Mouse (Mus musculus) stomach, embryonic 16.5 days (tissue): ENCODE results near the gene Krt4. TPM values are rescaled to one million over a fixed set of nuclear protein-coding genes. Genes with fewer than 3 reads are reported as not detected.
A peak's percentile ranks its signal among the peaks of the same experiment; 100 is the strongest.

Experiments
- ATAC-seq: fragments of 200-750 bp; cut with Nextera tagmentation; 2 replicates; pipeline ENCODE4 v1.8.0; 2017; ENCODE audit warnings: moderate number of reproducible peaks, moderate TSS enrichment; ENCODE audit not compliant: insufficient read depth, low FRiP score
- H3K27ac ChIP-seq: fragments of 300-500 bp; sonication (generic); 2 replicates; pipeline ENCODE4 v1.5.1; 2014; ENCODE audit warnings: low read length
- H3K27me3 ChIP-seq: fragments of 300-500 bp; sonication (generic); 2 replicates; pipeline ENCODE4 v1.6.1; 2014; ENCODE audit warnings: low read length, control low read depth, mixed read lengths; ENCODE audit not compliant: control insufficient read depth, insufficient read depth
- H3K36me3 ChIP-seq: fragments of 300-500 bp; sonication (generic); 2 replicates; pipeline ENCODE4 v1.6.1; 2014; ENCODE audit warnings: low read length; ENCODE audit not compliant: control insufficient read depth, insufficient read depth
- H3K4me1 ChIP-seq: fragments of 300-500 bp; sonication (generic); 2 replicates; pipeline ENCODE4 v1.6.1; 2014; ENCODE audit warnings: low read length, control low read depth, mixed read lengths; ENCODE audit not compliant: control insufficient read depth, insufficient read depth
- H3K4me2 ChIP-seq: fragments of 300-500 bp; sonication (generic); 2 replicates; pipeline ENCODE4 v1.6.1; 2014; ENCODE audit warnings: low read depth, low read length, mixed read lengths
- H3K4me3 ChIP-seq: fragments of 300-500 bp; sonication (generic); replicated peaks from 2 replicates; pipeline ENCODE4 v1.5.1; 2014; ENCODE audit warnings: mild to moderate bottlenecking, low read length
- H3K9ac ChIP-seq: fragments of 300-500 bp; sonication (generic); 2 replicates; pipeline ENCODE4 v1.6.1; 2014; ENCODE audit warnings: low read length
- H3K9me3 ChIP-seq: fragments of 300-500 bp; sonication (generic); replicated peaks from 2 replicates; pipeline ENCODE4 v1.6.1; 2016; ENCODE audit warnings: low read length, control low read depth; ENCODE audit not compliant: control insufficient read depth
- WGBS: fragments of 180-500 bp; shearing (Covaris S2); extraction: QIAGEN DNeasy Blood & Tissue Kit; methylation state at CpG from one replicate; pipeline ENCODE4 v1.1.7; 2014; 5-methylcytosine and 5-hydroxymethylcytosine counted together
- polyA plus RNA-seq: library from polyadenylated mRNA; unstranded; fragments of >200 nt; fragmentation: Nextera tagmentation; extraction: Ambion mirVana; gene quantifications from 2 replicates; pipeline ENCODE4 v1.2.1, GENCODE M21; 2015

The Krt4 gene
- polyA plus RNA-seq, 1 experiment from 2014 or later: 2,205 TPM

DNA sequence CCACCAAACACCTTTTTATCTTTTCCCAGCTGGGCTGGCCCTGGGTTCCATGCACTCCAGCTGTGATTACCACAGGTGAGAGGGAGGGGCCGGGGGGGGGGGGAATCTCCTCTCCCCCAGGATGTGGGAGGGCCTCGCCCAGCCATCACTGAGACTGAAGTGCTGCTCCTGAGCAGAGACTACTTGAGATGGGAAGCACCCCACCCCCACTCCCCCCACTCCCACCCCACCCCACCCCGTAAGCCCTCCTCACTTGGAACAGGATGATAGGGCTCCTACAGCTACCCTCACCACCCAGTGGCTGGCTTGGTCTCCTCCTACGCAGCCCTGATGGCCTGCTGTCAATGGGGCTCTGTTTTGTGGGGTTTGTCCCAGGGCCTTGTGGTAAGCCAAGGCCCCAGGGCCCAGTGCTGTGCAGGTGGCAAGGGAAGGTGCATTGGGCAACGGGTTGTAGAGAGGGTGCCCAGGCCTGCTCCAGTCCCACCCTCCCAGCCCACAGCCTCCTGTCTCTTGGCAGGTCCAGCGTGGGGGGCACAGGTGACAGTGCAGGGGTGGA is 15.8 kb upstream of the Krt4 start, which contains the start of gene Krt79:
TSS of gene Krt79 (minus strand) at position 51 of the 556 bp plus-strand sequence.
- 58% methylated on average over 6 of the region's 6 CpGs for WGBS
- Histone ChIP-seq H3K9me3 (no peaks in the 10 kb centered on the region), H3K27me3 (no peaks in the 10 kb centered on the region), H3K27ac (peak within 1 kb of the TSS; percentile 74; the same call in 1 of the 2 replicates), H3K36me3 (no peaks in the 10 kb centered on the region), H3K4me2 (no peak within 1 kb of the TSS), H3K4me1 (peaks cover 5% of the 10 kb centered on the region; the same call in 1 of the 2 replicates), H3K4me3 (no peak within 1 kb of the TSS), H3K9ac (no peak within 1 kb of the TSS)
- no peak for ATAC-seq

DNA sequence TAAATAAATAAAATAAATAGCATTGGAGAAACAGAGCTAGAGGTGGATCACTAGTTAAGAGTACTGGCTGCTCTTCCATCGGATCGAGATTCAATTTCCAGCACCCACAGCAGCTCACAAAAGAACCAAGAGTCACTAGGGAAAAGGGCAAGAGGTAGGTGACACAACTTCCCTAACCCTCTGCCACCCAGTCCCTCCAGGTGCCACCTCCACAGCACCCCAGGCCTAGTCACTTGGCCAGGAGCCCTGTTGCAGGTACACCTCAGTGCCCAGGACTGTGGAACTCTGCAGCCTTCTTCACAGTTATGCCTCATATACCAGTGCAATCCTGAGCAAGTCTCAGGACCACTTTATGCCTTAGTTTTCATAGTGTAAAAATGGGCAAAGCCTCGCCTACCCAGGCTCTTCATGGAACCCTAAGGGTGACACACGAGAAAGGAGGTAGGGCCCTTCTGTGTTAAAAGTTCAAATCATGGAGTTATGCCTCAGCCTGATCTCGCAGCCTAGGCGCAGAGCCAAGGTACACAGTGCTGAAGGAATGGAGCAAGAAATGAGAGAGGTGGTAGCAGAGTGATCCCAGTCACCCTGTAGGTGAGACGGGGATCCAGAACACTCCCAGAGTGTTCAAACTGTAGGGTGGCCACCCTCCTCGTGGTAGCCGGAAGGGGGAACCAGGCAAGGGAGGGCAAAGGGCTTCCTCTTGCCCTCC is 14.2 kb upstream of the Krt4 start:
- H3K27ac ChIP-seq: peak overlapping the region; percentile 74; the same call in 1 of the 2 replicates
- 75% methylated on average over 9 of the region's 9 CpGs for WGBS
- ATAC-seq: peak; percentile 87; the same call in 1 of the 2 replicates
- no peaks in the 10 kb centered on the region for H3K27me3 ChIP-seq
- no peaks in the 10 kb centered on the region for H3K9me3 ChIP-seq
- H3K9ac ChIP-seq: no peak overlapping the region
- H3K4me3 ChIP-seq: no peak overlapping the region
- no peak overlapping the region for H3K4me2 ChIP-seq
- no peaks in the 10 kb centered on the region for H3K36me3 ChIP-seq
- H3K4me1 ChIP-seq: peaks cover 5% of the 10 kb centered on the region; the same call in 1 of the 2 replicates

DNA sequence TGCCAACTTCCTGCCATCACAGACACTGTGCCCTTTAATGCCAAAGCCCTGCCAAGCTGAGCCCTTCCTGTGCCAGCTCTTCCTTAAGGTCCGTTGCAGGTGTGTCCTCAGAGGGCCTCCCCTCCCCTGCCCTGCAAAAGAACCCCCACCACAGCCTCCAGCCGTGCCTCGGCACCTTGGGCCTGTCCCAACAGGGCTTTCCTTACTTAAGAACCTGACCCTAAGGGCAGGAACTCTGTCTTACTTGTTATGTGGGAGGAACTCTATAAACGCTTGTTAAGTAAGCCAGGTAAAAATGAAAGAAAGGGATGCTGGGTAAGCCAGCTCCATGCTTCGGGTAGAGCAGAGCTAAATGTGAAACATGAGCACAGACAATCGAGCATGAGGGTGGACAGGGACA is 8.5 kb upstream of the Krt4 start:
- Histone ChIP-seq H3K9ac (no peak overlapping the region), H3K9me3 (no peaks in the 10 kb centered on the region), H3K27ac (no peak overlapping the region), H3K4me2 (no peak overlapping the region), H3K4me1 (peaks cover 13% of the 10 kb centered on the region; the same call in 1 of the 2 replicates), H3K36me3 (no peaks in the 10 kb centered on the region), H3K27me3 (0 out of 2 replicates have a peak, but pooled peaks cover 3% of the 10 kb centered on the region), H3K4me3 (no peak overlapping the region)
- 62% methylated on average over 6 of the region's 6 CpGs for WGBS
- ATAC-seq: no peak

DNA sequence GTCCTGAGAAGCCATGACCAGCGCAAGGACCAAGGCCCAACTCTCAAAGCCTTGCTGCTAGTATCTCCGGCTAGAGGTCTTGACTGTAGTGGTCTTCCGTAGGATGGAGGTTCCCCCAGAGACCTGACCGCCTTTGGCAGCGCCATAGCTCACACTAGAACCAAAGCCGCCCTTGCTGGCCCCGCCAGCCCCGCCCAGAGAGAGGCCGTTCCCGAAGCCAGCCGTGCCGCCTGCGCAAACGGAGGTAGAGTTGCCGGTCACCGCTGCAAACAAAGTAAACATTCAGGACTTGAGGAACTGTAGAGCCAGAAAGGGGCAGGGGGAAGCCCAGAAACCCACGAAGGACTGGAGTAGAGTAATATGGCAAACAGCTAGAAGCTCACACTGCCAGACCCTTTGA is 5.1 kb upstream of the Krt4 start:
- H3K27me3 ChIP-seq: 0 out of 2 replicates have a peak, but pooled peaks cover 3% of the 10 kb centered on the region
- no peaks in the 10 kb centered on the region for H3K36me3 ChIP-seq
- 4% methylated on average over 17 of the region's 17 CpGs for WGBS
- peak overlapping the region; percentile 50 for H3K27ac ChIP-seq
- peak overlapping the region; percentile 48 for H3K4me2 ChIP-seq
- H3K9me3 ChIP-seq: no peaks in the 10 kb centered on the region
- peak overlapping the region; percentile 58 for H3K9ac ChIP-seq
- peak; percentile 62; the same call in 1 of the 2 replicates for ATAC-seq
- H3K4me1 ChIP-seq: peaks cover 16% of the 10 kb centered on the region; the same call in 1 of the 2 replicates
- H3K4me3 ChIP-seq: peak overlapping the region; percentile 29

DNA sequence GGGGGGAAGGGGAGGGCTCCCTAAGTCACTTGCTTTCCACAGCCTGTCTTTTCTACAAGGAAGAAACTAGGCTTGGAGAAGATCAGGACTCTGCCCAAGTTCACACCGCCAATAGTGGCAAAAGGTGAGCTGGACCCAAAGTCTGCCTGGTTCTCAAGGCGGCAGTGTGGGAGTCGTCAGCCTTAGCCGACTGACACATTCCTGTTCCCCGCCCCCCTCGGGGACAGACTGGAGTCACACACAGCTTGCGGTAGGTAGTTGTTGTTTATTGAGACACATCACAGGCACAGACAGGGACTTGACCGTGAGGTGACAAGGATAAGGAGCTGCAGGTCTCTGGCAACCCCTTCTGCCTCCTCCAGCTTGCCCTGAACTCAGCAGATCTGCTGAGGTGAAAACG is 4.6 kb upstream of the Krt4 start:
- 22% methylated on average over 9 of the region's 9 CpGs for WGBS
- H3K4me1 ChIP-seq: peaks cover 21% of the 10 kb centered on the region; the same call in 1 of the 2 replicates
- H3K4me3 ChIP-seq: peak overlapping the region; percentile 29
- H3K9ac ChIP-seq: peak overlapping the region; percentile 58
- no peaks in the 10 kb centered on the region for H3K9me3 ChIP-seq
- H3K27ac ChIP-seq: peak overlapping the region; percentile 50
- H3K36me3 ChIP-seq: no peaks in the 10 kb centered on the region
- ATAC-seq: no peak
- 0 out of 2 replicates have a peak, but pooled peaks cover 3% of the 10 kb centered on the region for H3K27me3 ChIP-seq
- H3K4me2 ChIP-seq: peak overlapping the region; percentile 48; the same call in 1 of the 2 replicates

DNA sequence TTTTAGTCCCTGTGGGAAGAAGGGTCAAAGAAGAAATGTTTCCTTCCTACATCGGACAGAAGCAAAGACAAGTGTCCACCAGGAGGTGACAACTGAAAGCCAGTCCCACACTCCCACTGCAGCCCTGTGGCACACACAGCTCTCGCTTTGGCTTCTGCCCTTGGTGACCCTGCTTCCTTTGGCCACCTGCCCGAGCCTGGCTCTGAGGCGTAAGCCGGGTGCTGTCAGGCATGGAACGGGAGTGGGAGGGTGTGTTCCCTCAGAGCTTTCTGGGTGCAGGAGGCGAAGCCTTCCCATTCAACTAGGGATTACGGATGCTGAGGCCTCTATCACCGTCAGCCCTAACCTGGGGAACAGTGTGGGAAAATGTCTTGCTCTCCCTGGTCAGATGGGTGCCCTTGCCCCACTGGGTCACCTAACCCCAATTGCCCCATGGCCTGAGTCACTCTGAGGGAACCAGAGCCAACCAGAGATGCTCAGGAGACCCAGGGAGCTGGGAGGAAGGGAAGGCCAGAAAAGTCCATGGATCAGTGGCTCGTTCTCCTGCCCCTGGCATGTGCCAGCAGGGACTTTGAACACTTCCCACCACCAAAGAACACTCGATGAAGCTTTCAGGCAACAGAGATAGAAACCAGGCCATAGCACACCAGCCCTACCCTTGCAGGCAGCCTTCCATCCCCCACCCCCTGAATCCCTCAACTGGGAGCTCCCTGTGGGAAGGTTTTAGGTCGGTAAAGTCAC is 3.0 kb upstream of the Krt4 start:
- no peak for ATAC-seq
- Histone ChIP-seq H3K9ac (no peak overlapping the region; the same call in 1 of the 2 replicates), H3K4me1 (peaks cover 21% of the 10 kb centered on the region; the same call in 1 of the 2 replicates), H3K36me3 (no peaks in the 10 kb centered on the region), H3K27ac (peak overlapping the region; percentile 46), H3K27me3 (0 out of 2 replicates have a peak, but pooled peaks cover 3% of the 10 kb centered on the region), H3K4me3 (no peak overlapping the region), H3K9me3 (no peaks in the 10 kb centered on the region), H3K4me2 (no peak overlapping the region)
- 60% methylated on average over 12 of the region's 12 CpGs for WGBS

DNA sequence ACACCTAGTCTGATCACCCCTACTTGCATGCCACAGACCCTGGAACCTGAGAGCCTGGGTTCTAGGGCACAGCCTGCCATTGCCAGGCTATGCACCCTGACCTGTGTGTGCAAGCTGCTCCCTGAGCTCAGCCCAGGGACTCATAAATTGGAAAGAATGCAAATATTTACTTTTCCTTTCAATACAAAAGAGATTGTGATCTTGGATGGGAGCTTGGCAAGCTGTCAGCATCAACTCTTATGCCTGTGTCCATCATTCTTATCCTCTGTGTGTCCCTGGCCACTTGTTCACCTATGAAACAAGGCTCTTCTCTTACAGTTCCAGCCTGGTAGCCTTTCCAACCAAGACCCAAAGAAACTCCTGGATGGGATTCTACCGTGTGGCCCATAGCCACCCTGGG is 506 bp upstream of the Krt4 start:
- H3K36me3 ChIP-seq: no peaks in the 10 kb centered on the region
- H3K4me1 ChIP-seq: peaks cover 16% of the 10 kb centered on the region; the same call in 1 of the 2 replicates
- no peak overlapping the region for H3K9ac ChIP-seq
- H3K27ac ChIP-seq: no peak overlapping the region
- no peaks in the 10 kb centered on the region for H3K27me3 ChIP-seq
- no peak overlapping the region for H3K4me3 ChIP-seq
- no peaks in the 10 kb centered on the region for H3K9me3 ChIP-seq
- 69% methylated on average over 1 of the region's 1 CpGs for WGBS
- ATAC-seq: no peak
- H3K4me2 ChIP-seq: no peak overlapping the region

DNA sequence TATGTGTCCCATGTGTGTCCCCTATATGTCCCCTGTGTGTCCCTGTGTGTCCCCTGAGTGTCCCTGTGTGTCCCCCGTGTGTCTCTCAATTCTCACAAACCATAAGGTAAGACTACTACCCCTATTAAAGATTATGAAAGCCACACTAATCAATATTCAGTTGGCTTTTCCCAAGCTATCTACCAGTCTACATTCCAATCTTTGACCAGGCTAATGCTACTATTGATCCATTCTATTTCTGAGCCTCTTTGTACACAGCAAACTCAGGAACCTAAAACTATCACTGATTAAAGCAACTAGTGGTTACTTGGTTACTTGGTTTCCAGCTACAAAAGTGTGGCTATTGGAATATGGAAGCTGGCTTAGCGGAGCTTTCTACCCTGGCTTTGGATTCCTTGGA is 2.2 kb downstream of the Krt4 start:
- H3K4me2 ChIP-seq: no peak overlapping the region
- H3K4me3 ChIP-seq: no peak overlapping the region
- H3K27me3 ChIP-seq: no peaks in the 10 kb centered on the region
- no peaks in the 10 kb centered on the region for H3K9me3 ChIP-seq
- no peak overlapping the region for H3K9ac ChIP-seq
- no peak overlapping the region for H3K27ac ChIP-seq
- WGBS: 82% methylated on average over 2 of the region's 2 CpGs
- H3K36me3 ChIP-seq: no peaks in the 10 kb centered on the region
- H3K4me1 ChIP-seq: peaks cover 7% of the 10 kb centered on the region; the same call in 1 of the 2 replicates
- ATAC-seq: no peak
